ENCODE assay signal across 8 mouse cellular contexts in genomic region chr5:134742221-134742795, GRCm38 (mm10). TPM values are rescaled to one million over a fixed set of nuclear protein-coding genes. Genes with fewer than 3 reads are reported as not detected.
DNase-seq lines count a peak whose midpoint lies in the region; ATAC-seq and TF ChIP-seq lines count a peak whose summit lies in the region.

No protein-coding gene starts in this region.

- H3K9ac ChIP-seq in forebrain, embryonic 12.5 days = no peak overlapping the region; the same call in 1 of the 2 replicates
- H3K9ac ChIP-seq in forebrain, embryonic 11.5 days (ENCODE audit: low read length) = no peak overlapping the region
- H3K9ac ChIP-seq in ES-Bruce4 (ENCODE audit: low read depth, poor library complexity, severe bottlenecking) = 0 out of 2 replicates have a peak overlapping the region, but pooled peaks have one; percentile 12
- 0 out of 2 replicates have a peak overlapping the region, but pooled peaks have one; percentile 8 for H3K9ac ChIP-seq in heart, embryonic 11.5 days (ENCODE audit: low read depth, low read length)

- peak overlapping the region; percentile 25; the same call in 1 of the 2 replicates for H3K4me2 ChIP-seq in forebrain, embryonic 12.5 days
- no peak overlapping the region for H3K4me2 ChIP-seq in forebrain, embryonic 11.5 days (ENCODE audit: low read depth, low read length, severe bottlenecking)
- H3K4me2 ChIP-seq in heart, embryonic 11.5 days = peak overlapping the region; percentile 25

- H3K27me3 ChIP-seq in forebrain, embryonic 12.5 days = peaks cover 30% of the 10 kb centered on the region
- peaks cover 2% of the 10 kb centered on the region; the same call in 1 of the 2 replicates for H3K27me3 ChIP-seq in forebrain, embryonic 11.5 days (ENCODE audit: control insufficient read depth, insufficient read depth, low read length)
- H3K27me3 ChIP-seq in ES-Bruce4 (ENCODE audit: control insufficient read depth, insufficient read depth, low read length, poor library complexity, severe bottlenecking) = no peaks in the 10 kb centered on the region
- peaks cover 23% of the 10 kb centered on the region for H3K27me3 ChIP-seq in heart, embryonic 11.5 days (ENCODE audit: control insufficient read depth, insufficient read depth, low read length)
- H3K27me3 ChIP-seq in limb, embryonic 10.5 days (ENCODE audit: low read depth, poor library complexity, severe bottlenecking) = peaks cover 52% of the 10 kb centered on the region

- no peak for TF ChIP-seq CTCF in ES-Bruce4 (IDR thresholded peaks at IDR 0.05; ENCODE audit: low read depth, low read length)

- no peak overlapping the region for H3K27ac ChIP-seq in forebrain, embryonic 12.5 days
- no peak overlapping the region for H3K27ac ChIP-seq in forebrain, embryonic 11.5 days (ENCODE audit: low read depth, low read length)
- no peak overlapping the region for H3K27ac ChIP-seq in ES-Bruce4 (ENCODE audit: insufficient read depth, low read length)
- no peak overlapping the region for H3K27ac ChIP-seq in heart, embryonic 11.5 days (ENCODE audit: low read depth, low read length)
- H3K27ac ChIP-seq in limb, embryonic 10.5 days = peak overlapping the region; percentile 58; the same call in 1 of the 2 replicates

- WGBS in forebrain, embryonic 12.5 days = 9% methylated on average over 19 of the region's 19 CpGs
- WGBS in forebrain, embryonic 11.5 days = 12% methylated on average over 19 of the region's 19 CpGs
- 13% methylated on average over 19 of the region's 19 CpGs for WGBS in heart, embryonic 11.5 days (ENCODE audit: insufficient replicate concordance)
- 13% methylated on average over 19 of the region's 19 CpGs for WGBS in limb, embryonic 10.5 days

- ATAC-seq in forebrain, embryonic 12.5 days (ENCODE audit: low FRiP score) = no peak
- no peak for ATAC-seq in forebrain, embryonic 11.5 days (replicated peaks; ENCODE audit: low FRiP score)
- ATAC-seq in heart, embryonic 11.5 days (replicated peaks; ENCODE audit: insufficient number of reproducible peaks, low FRiP score, low TSS enrichment) = no peak
- ATAC-seq in erythroid progenitor cell, adult 5-6 weeks (replicated peaks; ENCODE audit: low FRiP score, poor library complexity, severe bottlenecking) = no peak

- no peak for TF ChIP-seq EP300 in ES-Bruce4 (IDR thresholded peaks at IDR 0.05; ENCODE audit: insufficient read depth, low read depth, low read length)

- peaks cover 25% of the 10 kb centered on the region for H3K4me1 ChIP-seq in forebrain, embryonic 12.5 days
- H3K4me1 ChIP-seq in forebrain, embryonic 11.5 days (replicated peaks; ENCODE audit: control insufficient read depth, insufficient read depth, low read length) = no peaks in the 10 kb centered on the region; the same call in 1 of the 2 replicates
- H3K4me1 ChIP-seq in ES-Bruce4 (ENCODE audit: control insufficient read depth, insufficient read depth, low read length) = no peaks in the 10 kb centered on the region
- H3K4me1 ChIP-seq in heart, embryonic 11.5 days (ENCODE audit: control insufficient read depth, insufficient read depth, low read length) = peaks cover 6% of the 10 kb centered on the region; the same call in 1 of the 2 replicates
- peaks cover 42% of the 10 kb centered on the region for H3K4me1 ChIP-seq in limb, embryonic 10.5 days

- H3K36me3 ChIP-seq in forebrain, embryonic 12.5 days (replicated peaks) = no peaks in the 10 kb centered on the region
- H3K36me3 ChIP-seq in forebrain, embryonic 11.5 days (ENCODE audit: control insufficient read depth, insufficient read depth, low read length) = no peaks in the 10 kb centered on the region
- no peaks in the 10 kb centered on the region for H3K36me3 ChIP-seq in ES-Bruce4 (ENCODE audit: control insufficient read depth, insufficient read depth, low read length, poor library complexity, severe bottlenecking)
- no peaks in the 10 kb centered on the region for H3K36me3 ChIP-seq in heart, embryonic 11.5 days (ENCODE audit: control insufficient read depth, insufficient read depth, low read length)
- H3K36me3 ChIP-seq in limb, embryonic 10.5 days = no peaks in the 10 kb centered on the region

- H3K9me3 ChIP-seq in forebrain, embryonic 12.5 days = no peaks in the 10 kb centered on the region
- no peaks in the 10 kb centered on the region for H3K9me3 ChIP-seq in forebrain, embryonic 11.5 days (ENCODE audit: control insufficient read depth, low read length)
- H3K9me3 ChIP-seq in ES-Bruce4 (replicated peaks; ENCODE audit: control insufficient read depth, insufficient read depth, low read length, poor library complexity, severe bottlenecking) = no peaks in the 10 kb centered on the region
- no peaks in the 10 kb centered on the region for H3K9me3 ChIP-seq in heart, embryonic 11.5 days (replicated peaks; ENCODE audit: control insufficient read depth, low read length)
- H3K9me3 ChIP-seq in limb, embryonic 10.5 days (replicated peaks) = no peaks in the 10 kb centered on the region

- DNase-seq in forebrain, embryonic 11.5 days (ENCODE audit: low spot score) = no peak
- peak; percentile 50 for DNase-seq in limb, embryonic 10.5 days (ENCODE audit: low spot score)
- peak; percentile 25 for DNase-seq in thymus, postnatal 0 days (ENCODE audit: low spot score)
- no peak for DNase-seq in cerebellum, adult 8-10 months

- no peak for TF ChIP-seq POLR2A in ES-Bruce4 (IDR thresholded peaks at IDR 0.05; ENCODE audit: insufficient read depth, low read length)

- H3K4me3 ChIP-seq in forebrain, embryonic 12.5 days (replicated peaks) = no peak overlapping the region
- no peak overlapping the region for H3K4me3 ChIP-seq in forebrain, embryonic 11.5 days (ENCODE audit: low read depth, low read length)
- H3K4me3 ChIP-seq in ES-Bruce4 (ENCODE audit: low read depth, low read length) = 0 out of 2 replicates have a peak overlapping the region, but pooled peaks have one; percentile 30
- no peak overlapping the region for H3K4me3 ChIP-seq in heart, embryonic 11.5 days (ENCODE audit: low read depth, low read length)
- H3K4me3 ChIP-seq in limb, embryonic 10.5 days = peak overlapping the region; percentile 6; the same call in 1 of the 2 replicates

RNA-seq across cellular contexts. Expression of gene Eln, which starts 4.8 kb away (rescaled TPM):
- 3.7 and 3.9 TPM in 2 replicates for polyA plus RNA-seq in forebrain, embryonic 12.5 days (2016; fragmentation: Nextera tagmentation; extraction: Ambion mirVana)
- polyA plus RNA-seq in forebrain, embryonic 11.5 days (2014; fragmentation: Nextera tagmentation; extraction: Ambion mirVana) = 1.3 and 2.2 TPM in 2 replicates
- 1.9 and 2.2 TPM in 2 replicates for polyA plus RNA-seq in ES-Bruce4 (2011; ENCODE audit: insufficient read depth, insufficient read length, low read depth, missing spikeins)
- 24.3 and 27.7 TPM in 2 replicates for polyA plus RNA-seq in heart, embryonic 11.5 days (2014; fragmentation: Nextera tagmentation; extraction: Ambion mirVana)
- polyA plus RNA-seq in limb, embryonic 10.5 days (2016; fragmentation: Nextera tagmentation; extraction: Ambion mirVana) = 1.0 and 4.2 TPM in 2 replicates
- polyA plus RNA-seq in thymus, postnatal 0 days (2015; fragmentation: Nextera tagmentation; extraction: Ambion mirVana) = 12.4 and 96.1 TPM in 2 replicates
- not detected in 2 replicates for total RNA-seq in erythroid progenitor cell, adult 5-6 weeks (2015; ENCODE audit: low replicate concordance)
- not detected in 2 replicates for total RNA-seq in erythroid progenitor cell, adult 5-6 weeks (2017; ENCODE audit: low replicate concordance)

RNA-seq across cellular contexts. Expression of gene Limk1, which starts 53.9 kb away (rescaled TPM):
- polyA plus RNA-seq in forebrain, embryonic 12.5 days (2016; fragmentation: Nextera tagmentation; extraction: Ambion mirVana) = 14.5 and 17.3 TPM in 2 replicates
- polyA plus RNA-seq in forebrain, embryonic 11.5 days (2014; fragmentation: Nextera tagmentation; extraction: Ambion mirVana) = 11.2 and 11.8 TPM in 2 replicates
- polyA plus RNA-seq in ES-Bruce4 (2011; ENCODE audit: insufficient read depth, insufficient read length, low read depth, missing spikeins) = 17.9 and 19.1 TPM in 2 replicates
- polyA plus RNA-seq in heart, embryonic 11.5 days (2014; fragmentation: Nextera tagmentation; extraction: Ambion mirVana) = 2.6 and 3.3 TPM in 2 replicates
- 4.4 and 5.3 TPM in 2 replicates for polyA plus RNA-seq in limb, embryonic 10.5 days (2016; fragmentation: Nextera tagmentation; extraction: Ambion mirVana)
- 2.8 and 3.8 TPM in 2 replicates for polyA plus RNA-seq in thymus, postnatal 0 days (2015; fragmentation: Nextera tagmentation; extraction: Ambion mirVana)
- total RNA-seq in erythroid progenitor cell, adult 5-6 weeks (2015; ENCODE audit: low replicate concordance) = 0.42 and 1.8 TPM in 2 replicates
- 0.64 and 0.76 TPM in 2 replicates for total RNA-seq in erythroid progenitor cell, adult 5-6 weeks (2017; ENCODE audit: low replicate concordance)

Comparison
In these comparisons a context has a peak if more than half of its experiments do, and no peak if none do; other contexts are left out.
1. H3K4me3 ChIP-seq: peak in ES-Bruce4 (single experiment) and limb, embryonic 10.5 days (single experiment); none in forebrain, embryonic 12.5 days (single experiment), forebrain, embryonic 11.5 days (single experiment) and heart, embryonic 11.5 days (single experiment).
2. H3K9ac ChIP-seq: peak in ES-Bruce4 (single experiment) and heart, embryonic 11.5 days (single experiment); none in forebrain, embryonic 12.5 days (single experiment) and forebrain, embryonic 11.5 days (single experiment).
3. DNase-seq: peak in limb, embryonic 10.5 days (single experiment) and thymus, postnatal 0 days (single experiment); none in forebrain, embryonic 11.5 days (single experiment) and cerebellum, adult 8-10 months (single experiment).